Mouse (Mus musculus): ENCODE data around the gene Gtf3c1. TPM values are rescaled to one million over a fixed set of nuclear protein-coding genes. Genes with fewer than 3 reads are reported as not detected.
A peak's percentile ranks its signal among the peaks of the same experiment; 100 is the strongest.

The Gtf3c1 gene
- polyA plus RNA-seq, 1 experiment from 2014 or later: 15.8 TPM

- WGBS: 80% methylated on average over 2 of the region's 2 CpGs
- H3K4me3 ChIP-seq (ENCODE audit: low read length): no peak overlapping the region
- no peak for ATAC-seq
- no peaks in the 10 kb centered on the region for H3K36me3 ChIP-seq (ENCODE audit: control insufficient read depth, insufficient read depth, low read length)
- H3K4me1 ChIP-seq (ENCODE audit: control insufficient read depth, insufficient read depth, low read length): no peaks in the 10 kb centered on the region
- H3K9me3 ChIP-seq (ENCODE audit: control insufficient read depth, low read length): no peaks in the 10 kb centered on the region
- no peak overlapping the region for H3K4me2 ChIP-seq (ENCODE audit: low read depth, low read length)
- no peak overlapping the region for H3K27ac ChIP-seq (ENCODE audit: low read length)
- no peaks in the 10 kb centered on the region for H3K27me3 ChIP-seq (replicated peaks; ENCODE audit: control insufficient read depth, insufficient read depth, low read length)
- H3K9ac ChIP-seq (ENCODE audit: low read depth, low read length): no peak overlapping the region
Measured at GRCm38 (mm10) chr7:125740521-125740920, 32.9 kb upstream of the Gtf3c1 start.

DNA sequence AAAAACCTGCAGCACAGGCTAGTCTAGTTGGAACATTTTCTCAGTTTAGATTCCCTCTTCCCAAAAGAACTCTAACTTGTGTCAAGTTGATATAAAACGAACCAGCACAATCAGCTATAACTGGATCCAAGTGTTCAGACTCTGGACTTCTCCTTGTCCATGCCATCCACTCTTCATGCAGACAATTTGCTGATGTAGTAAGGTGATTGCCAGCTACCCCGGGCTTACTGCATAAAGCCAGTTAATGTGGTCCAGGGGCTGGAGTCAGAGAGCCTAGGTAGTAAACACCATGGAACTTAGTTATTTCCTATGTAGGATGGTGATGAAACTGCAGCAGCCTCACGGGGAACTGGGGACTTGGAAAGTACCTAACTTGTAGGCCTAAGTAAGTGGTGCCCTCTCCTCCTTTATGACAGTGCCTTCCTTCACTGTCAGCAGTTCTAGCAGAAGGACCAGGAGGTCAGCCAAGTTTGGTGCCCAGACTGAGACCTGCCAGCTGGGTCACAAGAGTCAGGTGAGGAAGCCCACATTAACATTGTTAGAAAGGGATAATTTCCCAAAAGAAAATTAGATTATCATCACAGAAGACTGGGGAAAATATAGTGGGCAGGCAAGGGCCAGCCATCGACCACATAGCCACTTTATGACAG lies 28.9 kb upstream of the Gtf3c1 start:
- Histone ChIP-seq H3K27ac (ENCODE audit: low read length) (no peak overlapping the region), H3K9me3 (ENCODE audit: control insufficient read depth, low read length) (no peaks in the 10 kb centered on the region), H3K9ac (ENCODE audit: low read depth, low read length) (no peak overlapping the region), H3K4me3 (ENCODE audit: low read length) (no peak overlapping the region), H3K36me3 (ENCODE audit: control insufficient read depth, insufficient read depth, low read length) (no peaks in the 10 kb centered on the region), H3K4me1 (ENCODE audit: control insufficient read depth, insufficient read depth, low read length) (peaks cover 9% of the 10 kb centered on the region; the same call in 1 of the 2 replicates), H3K4me2 (ENCODE audit: low read depth, low read length) (no peak overlapping the region), H3K27me3 (replicated peaks; ENCODE audit: control insufficient read depth, insufficient read depth, low read length) (no peaks in the 10 kb centered on the region)
- no peak for ATAC-seq
- 80% methylated on average over 4 of the region's 4 CpGs for WGBS

DNA sequence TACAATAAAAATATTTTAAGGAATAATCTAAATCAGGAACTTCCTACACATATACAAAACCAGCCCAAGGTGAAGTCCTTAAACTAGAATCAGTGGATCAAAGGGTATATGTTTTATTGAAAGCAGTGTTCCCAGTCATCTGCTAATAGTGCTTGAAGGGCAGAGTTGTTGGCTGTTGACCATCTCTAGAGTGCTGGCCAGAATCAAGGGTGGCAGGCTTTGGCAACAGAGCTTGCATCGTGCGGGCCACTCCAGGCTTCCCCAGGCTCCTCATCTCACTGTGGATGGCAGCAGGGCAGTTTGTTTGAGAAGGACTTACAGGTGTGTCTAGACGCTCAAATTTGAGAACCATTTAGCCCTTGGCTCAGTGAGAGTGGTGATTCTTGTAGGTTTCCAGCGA lies 26.2 kb upstream of the Gtf3c1 start:
- Histone ChIP-seq H3K27ac (ENCODE audit: low read length) (no peak overlapping the region), H3K27me3 (replicated peaks; ENCODE audit: control insufficient read depth, insufficient read depth, low read length) (no peaks in the 10 kb centered on the region), H3K4me2 (ENCODE audit: low read depth, low read length) (no peak overlapping the region), H3K36me3 (ENCODE audit: control insufficient read depth, insufficient read depth, low read length) (no peaks in the 10 kb centered on the region), H3K9ac (ENCODE audit: low read depth, low read length) (no peak overlapping the region), H3K9me3 (ENCODE audit: control insufficient read depth, low read length) (no peaks in the 10 kb centered on the region), H3K4me1 (ENCODE audit: control insufficient read depth, insufficient read depth, low read length) (peaks cover 9% of the 10 kb centered on the region; the same call in 1 of the 2 replicates), H3K4me3 (ENCODE audit: low read length) (no peak overlapping the region)
- ATAC-seq: no peak
- 85% methylated on average over 4 of the region's 4 CpGs for WGBS

DNA sequence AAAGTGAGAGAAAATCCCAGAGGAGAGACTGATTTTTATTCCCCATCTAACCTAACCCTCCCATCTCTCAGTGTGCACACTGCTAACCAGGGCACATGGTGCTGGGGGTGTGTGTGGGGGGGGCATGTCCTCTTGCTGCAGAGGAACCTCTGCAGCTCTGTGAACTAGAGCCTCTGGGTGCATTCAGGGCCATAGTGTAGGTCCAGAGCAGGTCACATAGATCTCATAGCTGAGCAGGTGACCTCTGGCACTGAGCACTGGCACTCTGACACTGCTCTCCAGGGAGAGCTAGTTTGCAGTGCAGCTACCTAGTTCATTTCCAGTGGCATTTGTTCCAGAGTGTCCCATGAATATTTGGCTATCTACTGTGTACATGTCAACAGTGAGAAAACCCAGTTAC lies 24.1 kb upstream of the Gtf3c1 start:
- H3K4me2 ChIP-seq (ENCODE audit: low read depth, low read length): no peak overlapping the region
- ATAC-seq: no peak

DNA sequence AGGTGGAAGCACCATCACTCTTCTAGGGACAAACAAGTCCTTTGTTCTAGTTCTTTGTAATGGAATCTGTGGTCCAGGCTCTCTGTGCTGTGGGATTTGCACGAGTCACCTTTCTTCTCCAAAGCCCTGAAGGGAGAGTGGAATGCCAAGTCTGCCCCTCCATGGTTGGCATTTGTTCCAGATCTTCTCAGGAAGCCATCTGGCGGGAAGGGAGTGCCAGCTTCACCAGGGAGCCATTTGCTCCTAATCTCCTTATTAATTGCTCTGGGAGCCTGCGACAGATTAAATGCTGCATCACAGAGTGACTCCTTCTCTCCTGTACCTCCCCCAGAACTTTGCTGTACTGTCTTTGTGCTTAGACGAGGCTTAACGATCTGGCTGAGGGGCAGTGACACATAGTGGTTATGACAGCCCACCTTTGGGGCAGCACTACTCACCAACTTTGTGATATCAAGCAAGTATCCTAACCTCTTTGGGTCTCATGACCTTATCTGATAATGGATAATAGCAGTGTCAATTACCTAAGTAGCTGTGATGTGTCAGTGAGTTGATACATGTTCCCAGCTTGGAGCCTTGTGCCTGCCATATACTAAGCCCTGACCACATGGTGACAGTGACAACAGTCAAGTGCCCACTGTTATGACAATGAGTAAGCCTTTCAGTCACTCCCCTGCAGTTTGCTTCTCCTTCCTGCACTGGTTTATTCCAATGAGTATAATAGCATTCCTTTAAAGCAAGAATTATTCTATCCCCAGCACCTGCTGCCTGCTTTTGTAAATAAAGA lies 15.8 kb upstream of the Gtf3c1 start:
- 53% methylated on average over 5 of the region's 5 CpGs for WGBS
- Histone ChIP-seq H3K4me1 (ENCODE audit: control insufficient read depth, insufficient read depth, low read length) (peaks cover 7% of the 10 kb centered on the region; the same call in 1 of the 2 replicates), H3K9me3 (ENCODE audit: control insufficient read depth, low read length) (no peaks in the 10 kb centered on the region), H3K9ac (ENCODE audit: low read depth, low read length) (no peak overlapping the region), H3K27ac (ENCODE audit: low read length) (no peak overlapping the region), H3K4me3 (ENCODE audit: low read length) (no peak overlapping the region), H3K36me3 (ENCODE audit: control insufficient read depth, insufficient read depth, low read length) (no peaks in the 10 kb centered on the region), H3K27me3 (replicated peaks; ENCODE audit: control insufficient read depth, insufficient read depth, low read length) (no peaks in the 10 kb centered on the region), H3K4me2 (ENCODE audit: low read depth, low read length) (no peak overlapping the region)
- ATAC-seq: 0 out of 2 replicates have a peak, but pooled peaks have one; percentile 39

More for the DNA sequence above, 24.1 kb upstream of the Gtf3c1 start:
- no peak overlapping the region for H3K4me3 ChIP-seq (ENCODE audit: low read length)
- H3K4me1 ChIP-seq (ENCODE audit: control insufficient read depth, insufficient read depth, low read length): peaks cover 9% of the 10 kb centered on the region; the same call in 1 of the 2 replicates
- no peak overlapping the region for H3K9ac ChIP-seq (ENCODE audit: low read depth, low read length)
- H3K36me3 ChIP-seq (ENCODE audit: control insufficient read depth, insufficient read depth, low read length): no peaks in the 10 kb centered on the region
- no peaks in the 10 kb centered on the region for H3K27me3 ChIP-seq (replicated peaks; ENCODE audit: control insufficient read depth, insufficient read depth, low read length)
- no peaks in the 10 kb centered on the region for H3K9me3 ChIP-seq (ENCODE audit: control insufficient read depth, low read length)
- H3K27ac ChIP-seq (ENCODE audit: low read length): no peak overlapping the region

- Histone ChIP-seq H3K9me3 (ENCODE audit: control insufficient read depth, low read length) (no peaks in the 10 kb centered on the region), H3K4me2 (ENCODE audit: low read depth, low read length) (no peak overlapping the region), H3K27me3 (replicated peaks; ENCODE audit: control insufficient read depth, insufficient read depth, low read length) (no peaks in the 10 kb centered on the region), H3K4me3 (ENCODE audit: low read length) (no peak overlapping the region), H3K27ac (ENCODE audit: low read length) (no peak overlapping the region), H3K4me1 (ENCODE audit: control insufficient read depth, insufficient read depth, low read length) (peaks cover 15% of the 10 kb centered on the region; the same call in 1 of the 2 replicates), H3K9ac (ENCODE audit: low read depth, low read length) (no peak overlapping the region), H3K36me3 (ENCODE audit: control insufficient read depth, insufficient read depth, low read length) (no peaks in the 10 kb centered on the region)
- no peak for ATAC-seq
Measured at GRCm38 (mm10) chr7:125722127-125722526, 14.5 kb upstream of the Gtf3c1 start.

GRCm38 (mm10) chr7:125721033-125721432 lies 13.5 kb upstream of the Gtf3c1 start:
- Histone ChIP-seq H3K4me3 (ENCODE audit: low read length) (no peak overlapping the region), H3K27me3 (replicated peaks; ENCODE audit: control insufficient read depth, insufficient read depth, low read length) (no peaks in the 10 kb centered on the region), H3K27ac (ENCODE audit: low read length) (no peak overlapping the region), H3K9ac (ENCODE audit: low read depth, low read length) (no peak overlapping the region), H3K9me3 (ENCODE audit: control insufficient read depth, low read length) (no peaks in the 10 kb centered on the region), H3K4me1 (ENCODE audit: control insufficient read depth, insufficient read depth, low read length) (peaks cover 19% of the 10 kb centered on the region), H3K4me2 (ENCODE audit: low read depth, low read length) (no peak overlapping the region), H3K36me3 (ENCODE audit: control insufficient read depth, insufficient read depth, low read length) (no peaks in the 10 kb centered on the region)
- 73% methylated on average over 4 of the region's 4 CpGs for WGBS
- ATAC-seq: no peak

- no peak for ATAC-seq
Measured at GRCm38 (mm10) chr7:125720370-125720769, 12.8 kb upstream of the Gtf3c1 start.

GRCm38 (mm10) chr7:125717612-125718011 lies 10.0 kb upstream of the Gtf3c1 start:
- H3K4me2 ChIP-seq (ENCODE audit: low read depth, low read length): no peak overlapping the region
- H3K9me3 ChIP-seq (ENCODE audit: control insufficient read depth, low read length): no peaks in the 10 kb centered on the region
- H3K27ac ChIP-seq (ENCODE audit: low read length): peak overlapping the region; percentile 76

More at GRCm38 (mm10) chr7:125720370-125720769, 12.8 kb upstream of the Gtf3c1 start:
- 51% methylated on average over 5 of the region's 5 CpGs for WGBS
- Histone ChIP-seq H3K4me3 (ENCODE audit: low read length) (no peak overlapping the region), H3K9ac (ENCODE audit: low read depth, low read length) (no peak overlapping the region), H3K9me3 (ENCODE audit: control insufficient read depth, low read length) (no peaks in the 10 kb centered on the region), H3K36me3 (ENCODE audit: control insufficient read depth, insufficient read depth, low read length) (no peaks in the 10 kb centered on the region), H3K4me2 (ENCODE audit: low read depth, low read length) (no peak overlapping the region), H3K4me1 (ENCODE audit: control insufficient read depth, insufficient read depth, low read length) (peaks cover 19% of the 10 kb centered on the region), H3K27me3 (replicated peaks; ENCODE audit: control insufficient read depth, insufficient read depth, low read length) (no peaks in the 10 kb centered on the region), H3K27ac (ENCODE audit: low read length) (0 out of 2 replicates have a peak overlapping the region, but pooled peaks have one; percentile 42)

More at GRCm38 (mm10) chr7:125717612-125718011, 10.0 kb upstream of the Gtf3c1 start:
- peak; percentile 77 for ATAC-seq
- no peak overlapping the region for H3K4me3 ChIP-seq (ENCODE audit: low read length)
- H3K9ac ChIP-seq (ENCODE audit: low read depth, low read length): no peak overlapping the region
- H3K36me3 ChIP-seq (ENCODE audit: control insufficient read depth, insufficient read depth, low read length): no peaks in the 10 kb centered on the region
- H3K4me1 ChIP-seq (ENCODE audit: control insufficient read depth, insufficient read depth, low read length): peaks cover 16% of the 10 kb centered on the region
- no peaks in the 10 kb centered on the region for H3K27me3 ChIP-seq (replicated peaks; ENCODE audit: control insufficient read depth, insufficient read depth, low read length)
